13 mouse cellular contexts compared by ENCODE assay signal in the genomic region with DNA sequence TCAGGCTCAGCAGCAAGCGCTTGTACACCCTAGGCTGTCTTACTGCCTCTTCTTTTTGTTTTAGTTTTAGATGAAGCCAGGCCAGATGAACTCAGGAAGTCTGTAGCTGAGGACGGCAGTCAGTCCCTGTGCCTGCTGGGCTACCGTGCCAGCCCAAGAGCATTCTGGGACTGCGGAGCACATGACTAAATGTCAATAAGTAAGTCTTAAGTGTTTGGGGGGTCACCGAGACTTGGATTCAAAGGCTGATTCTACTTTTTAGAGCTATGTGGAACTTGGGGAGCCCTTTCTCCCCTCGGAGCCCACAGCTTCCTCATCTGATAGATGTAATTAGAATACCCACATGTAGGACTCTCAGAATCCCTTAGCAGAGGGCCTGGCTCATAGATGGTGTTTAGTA. TPM values are rescaled to one million over a fixed set of nuclear protein-coding genes. Genes with fewer than 3 reads are reported as not detected.
DNase-seq lines count a peak whose midpoint lies in the region; TF ChIP-seq lines count a peak whose summit lies in the region.
"Had no signal": no experiment of that assay in that cellular context is flagged by ENCODE, and none has a peak within 500 bp of the region (broad histone marks: within the 10 kb centered on the region; RNA-seq: fewer than 3 reads in every experiment).

No protein-coding gene starts in this region.

- 42% methylated on average over 6 of the region's 6 CpGs for WGBS in heart, adult 2 months
- 75% methylated on average over 6 of the region's 6 CpGs for WGBS in embryonic facial prominence, embryonic 10.5 days

- TF ChIP-seq EP300 in heart, adult 2 months (IDR thresholded peaks at IDR 0.05; ENCODE audit: insufficient read depth, low read depth, low read length) = no peak

- no peak for TF ChIP-seq POLR2A in heart, adult 2 months (IDR thresholded peaks at IDR 0.05; ENCODE audit: insufficient read depth, low read depth, low read length)

- H3K27me3 ChIP-seq in heart, adult 2 months (ENCODE audit: control insufficient read depth, insufficient read depth, low read length) = no peaks in the 10 kb centered on the region
- no peaks in the 10 kb centered on the region for H3K27me3 ChIP-seq in embryonic facial prominence, embryonic 10.5 days (replicated peaks; ENCODE audit: low read depth, poor library complexity, severe bottlenecking)
- H3K27me3 ChIP-seq: embryonic facial prominence, embryonic 13.5 days had no signal

- H3K4me1 ChIP-seq in heart, adult 2 months (ENCODE audit: control insufficient read depth, insufficient read depth, low read length) = peaks cover 10% of the 10 kb centered on the region
- peaks cover 56% of the 10 kb centered on the region for H3K4me1 ChIP-seq in embryonic facial prominence, embryonic 10.5 days

- H3K36me3 ChIP-seq in heart, adult 2 months (ENCODE audit: control insufficient read depth, insufficient read depth, low read length) = no peaks in the 10 kb centered on the region
- 0 out of 2 replicates have a peak, but pooled peaks cover 1% of the 10 kb centered on the region for H3K36me3 ChIP-seq in embryonic facial prominence, embryonic 10.5 days (replicated peaks)
- H3K36me3 ChIP-seq: embryonic facial prominence, embryonic 13.5 days had no signal

- H3K9me3 ChIP-seq in embryonic facial prominence, embryonic 10.5 days = no peaks in the 10 kb centered on the region
- H3K9me3 ChIP-seq: embryonic facial prominence, embryonic 13.5 days; midbrain, embryonic 10.5 days had no signal

- H3K9ac ChIP-seq in heart, adult 2 months (ENCODE audit: low read depth, low read length) = no peak overlapping the region
- H3K9ac ChIP-seq: embryonic facial prominence, embryonic 13.5 days; forebrain, postnatal 0 days had no signal

- 0 out of 2 replicates have a peak, but pooled peaks cover 1% of the 10 kb centered on the region for H3K79me2 ChIP-seq in heart, adult 2 months (replicated peaks; ENCODE audit: control insufficient read depth, insufficient read depth, low read length)

- intact Hi-C loops in heart, adult 2 months (cut with DNase I) = loop anchor here (1.0 kb wide), 1 partner anchor 16 kb away; no protein-coding TSS in a partner anchor
- intact Hi-C loops in left cerebral cortex, adult 2 months (cut with DNase I) = loop anchor here (5.0 kb wide), 1 partner anchor 183 kb away; no protein-coding TSS in a partner anchor

- peak in 1 of 2 experiments; percentile 21 for DNase-seq in heart, adult 2 months
- no peak for DNase-seq in heart, postnatal 4 days
- no peak for DNase-seq in left cerebral cortex, adult 2 months (ENCODE audit: extremely low spot score in 1 of 2, low spot score in 2 of 2)
- DNase-seq in left cerebral cortex, adult 18-20 months (ENCODE audit: low spot score in 2 of 2) = no peak
- peak; percentile 64 for DNase-seq in 416B (ENCODE audit: low read depth)
- DNase-seq in embryonic facial prominence, embryonic 10.5 days (ENCODE audit: low spot score) = no peak
- no peak for DNase-seq in ovary, postnatal 36 days (ENCODE audit: low spot score)
- no peak for DNase-seq in frontal cortex, postnatal 10 days (ENCODE audit: low spot score in 2 of 2)
- DNase-seq: cerebellum, adult 2 months; forebrain, postnatal 0 days; layer of hippocampus, postnatal 36 days had no signal

- H3K27ac ChIP-seq in heart, adult 2 months = peak overlapping the region; percentile 77
- peak overlapping the region; percentile 57 for H3K27ac ChIP-seq in left cerebral cortex, adult 2 months
- H3K27ac ChIP-seq in embryonic facial prominence, embryonic 10.5 days (replicated peaks) = 0 out of 2 replicates have a peak overlapping the region, but pooled peaks have one; percentile 22
- H3K27ac ChIP-seq: embryonic facial prominence, embryonic 13.5 days; midbrain, embryonic 10.5 days had no signal

- no peak overlapping the region for H3K4me3 ChIP-seq in heart, adult 2 months
- no peak overlapping the region for H3K4me3 ChIP-seq in left cerebral cortex, adult 2 months
- H3K4me3 ChIP-seq in embryonic facial prominence, embryonic 10.5 days = no peak overlapping the region
- H3K4me3 ChIP-seq: embryonic facial prominence, embryonic 13.5 days; midbrain, embryonic 10.5 days had no signal

- TF ChIP-seq CTCF in heart, adult 2 months (IDR thresholded peaks at IDR 0.05) = no peak
- TF ChIP-seq CTCF in left cerebral cortex, adult 2 months (IDR thresholded peaks at IDR 0.05) = no peak

RNA-seq across cellular contexts. Expression of gene Mlec, which starts 2.7 kb away (rescaled TPM):
- total RNA-seq in heart, adult 2 months (2021) = 10 to 100 TPM; 74.6 to 80.6 TPM
- polyA plus RNA-seq in heart, adult 2 months (2012; rRNA removed) = 40.4 and 75.4 TPM in 2 replicates
- 100 to 1,000 TPM; 104 to 111 TPM for total RNA-seq in heart, postnatal 4 days (2021)
- 10 to 100 TPM; 87.8 to 89.8 TPM for total RNA-seq in left cerebral cortex, adult 2 months (2021)
- total RNA-seq in left cerebral cortex, adult 18-20 months (2021) = 10 to 100 TPM; 88.6 to 93.5 TPM
- 73.6 and 80.6 TPM in 2 replicates for polyA plus RNA-seq in embryonic facial prominence, embryonic 10.5 days (2016; fragmentation: Nextera tagmentation; extraction: Ambion mirVana)

RNA-seq across cellular contexts. Expression of gene Unc119b, which starts 25.9 kb away (rescaled TPM):
- total RNA-seq in heart, adult 2 months (2021) = 10 to 100 TPM; 15.8 to 22.0 TPM
- 18.4 and 27.8 TPM in 2 replicates for polyA plus RNA-seq in heart, adult 2 months (2012; rRNA removed)
- 10 to 100 TPM; 21.7 to 25.9 TPM for total RNA-seq in heart, postnatal 4 days (2021)
- 10 to 100 TPM; 25.2 to 31.0 TPM for total RNA-seq in left cerebral cortex, adult 2 months (2021)
- 10 to 100 TPM; 28.8 to 28.9 TPM for total RNA-seq in left cerebral cortex, adult 18-20 months (2021)
- 63.5 and 68.7 TPM in 2 replicates for polyA plus RNA-seq in embryonic facial prominence, embryonic 10.5 days (2016; fragmentation: Nextera tagmentation; extraction: Ambion mirVana)

RNA-seq across cellular contexts. Expression of gene Cabp1, which starts 33.5 kb away (rescaled TPM):
- total RNA-seq in heart, adult 2 months (2021) = 1 to 10 TPM; 2.3 to 3.9 TPM
- polyA plus RNA-seq in heart, adult 2 months (2012; rRNA removed) = 6.0 and 13.2 TPM in 2 replicates
- total RNA-seq in heart, postnatal 4 days (2021) = 1 to 10 TPM; 5.5 to 6.6 TPM
- total RNA-seq in left cerebral cortex, adult 2 months (2021) = 100 to 1,000 TPM; 319 to 335 TPM
- 100 to 1,000 TPM; 288 to 320 TPM for total RNA-seq in left cerebral cortex, adult 18-20 months (2021)
- 1.3 and 1.4 TPM in 2 replicates for polyA plus RNA-seq in embryonic facial prominence, embryonic 10.5 days (2016; fragmentation: Nextera tagmentation; extraction: Ambion mirVana)

RNA-seq across cellular contexts. Expression of gene Acads, which starts 41.5 kb away (rescaled TPM):
- total RNA-seq in heart, adult 2 months (2021) = 100 to 1,000 TPM; 199 to 228 TPM
- 256 and 333 TPM in 2 replicates for polyA plus RNA-seq in heart, adult 2 months (2012; rRNA removed)
- total RNA-seq in heart, postnatal 4 days (2021) = 100 to 1,000 TPM; 153 to 165 TPM
- 1 to 10 TPM; 6.5 to 7.2 TPM for total RNA-seq in left cerebral cortex, adult 2 months (2021)
- total RNA-seq in left cerebral cortex, adult 18-20 months (2021) = 1 to 10 TPM; 7.9 to 8.7 TPM
- polyA plus RNA-seq in embryonic facial prominence, embryonic 10.5 days (2016; fragmentation: Nextera tagmentation; extraction: Ambion mirVana) = 72.6 and 78.7 TPM in 2 replicates

Comparison
In these comparisons a context has a peak if more than half of its experiments do, and no peak if none do; other contexts are left out.
1. H3K27ac ChIP-seq: peak in every context shown above with its lines; median percentile 77 in heart, adult 2 months; 57 in left cerebral cortex, adult 2 months; 22 in embryonic facial prominence, embryonic 10.5 days.
2. RNA of gene Cabp1, which starts 33.5 kb away (total RNA-seq): 319 to 335 TPM in left cerebral cortex, adult 2 months and 288 to 320 TPM in left cerebral cortex, adult 18-20 months; 5.5 to 6.6 TPM in heart, postnatal 4 days and 2.3 to 3.9 TPM in heart, adult 2 months; every median in the first group is over 10 times any median in the second.